Mouse (Mus musculus): Measurements from ENCODE around the gene Mgat2. TPM values are rescaled to one million over a fixed set of nuclear protein-coding genes. Genes with fewer than 3 reads are reported as not detected.

The Mgat2 gene
- total RNA-seq, 2 experiments from 2014 or later = 28.4 to 31.7 TPM

- no peak for DNase-seq (ENCODE audit: low spot score in 2 of 2)
Observed at GRCm38 (mm10) chr12:69175975-69176374, 8.0 kb upstream of the Mgat2 start.

GRCm38 (mm10) chr12:69177526-69177925 is 6.4 kb upstream of the Mgat2 start:
- DNase-seq (ENCODE audit: low spot score in 2 of 2) = no peak

GRCm38 (mm10) chr12:69179371-69179770 is 4.6 kb upstream of the Mgat2 start:
- DNase-seq (ENCODE audit: low spot score in 2 of 2) = no peak

GRCm38 (mm10) chr12:69181800-69182199 is 2.2 kb upstream of the Mgat2 start:
- DNase-seq (ENCODE audit: low spot score in 2 of 2) = no peak

GRCm38 (mm10) chr12:69184342-69185295 is 662 bp downstream of the Mgat2 start:
- peak; percentile 42 to 62 for DNase-seq (ENCODE audit: low spot score in 2 of 2)

GRCm38 (mm10) chr12:69185371-69185770 is 1.4 kb downstream of the Mgat2 start:
- no peak for DNase-seq (ENCODE audit: low spot score in 2 of 2)

GRCm38 (mm10) chr12:69186811-69187471 is 3.0 kb downstream of the Mgat2 start:
- no peak for DNase-seq (ENCODE audit: low spot score in 2 of 2)

GRCm38 (mm10) chr12:69190074-69190473 is 6.1 kb downstream of the Mgat2 start:
- DNase-seq (ENCODE audit: low spot score in 2 of 2) = no peak

- DNase-seq (ENCODE audit: low spot score in 2 of 2) = no peak
Observed at GRCm38 (mm10) chr12:69190522-69190921, 6.6 kb downstream of the Mgat2 start.

GRCm38 (mm10) chr12:69191396-69191795 is 7.4 kb downstream of the Mgat2 start:
- DNase-seq (ENCODE audit: low spot score in 2 of 2) = no peak

GRCm38 (mm10) chr12:69192637-69193036 is 8.7 kb downstream of the Mgat2 start:
- no peak for DNase-seq (ENCODE audit: low spot score in 2 of 2)

GRCm38 (mm10) chr12:69196444-69197377 is 12.8 kb downstream of the Mgat2 start, which contains the start of gene Gm49383:
Gene Gm49383 (minus strand): TSS chr12:69197104.
- peak; percentile 64 to 82 for DNase-seq (ENCODE audit: low spot score in 2 of 2)

GRCm38 (mm10) chr12:69197378-69198163 is 13.6 kb downstream of the Mgat2 start:
- peak; percentile 28 to 41 for DNase-seq (ENCODE audit: low spot score in 2 of 2)

GRCm38 (mm10) chr12:69198164-69198535 is 14.2 kb downstream of the Mgat2 start, which contains the start of gene Dnaaf2:
Gene Dnaaf2 (minus strand): TSS chr12:69198429.
- peak; percentile 48 to 55 for DNase-seq (ENCODE audit: low spot score in 2 of 2)

- no peak for DNase-seq (ENCODE audit: low spot score in 2 of 2)
Observed at GRCm38 (mm10) chr12:69198985-69199384, 15.0 kb downstream of the Mgat2 start.

- no peak for DNase-seq (ENCODE audit: low spot score in 2 of 2)
Observed at GRCm38 (mm10) chr12:69204052-69204833, 20.3 kb downstream of the Mgat2 start, which contains the start of gene Gm49384. Gene Gm49384 (minus strand): TSS chr12:69204267.

GRCm38 (mm10) chr12:69207396-69207795 is 23.4 kb downstream of the Mgat2 start:
- DNase-seq (ENCODE audit: low spot score in 2 of 2) = no peak

- no peak for DNase-seq (ENCODE audit: low spot score in 2 of 2)
Observed at GRCm38 (mm10) chr12:69207926-69208325, 24.0 kb downstream of the Mgat2 start.

GRCm38 (mm10) chr12:69208520-69208919 is 24.6 kb downstream of the Mgat2 start:
- DNase-seq (ENCODE audit: low spot score in 2 of 2) = no peak
